Mouse (Mus musculus) liver, postnatal 0 days (tissue): ENCODE measurements at regions not wholly inside any gene's neighbourhood (a gene's known extent, or its start where the extent isn't known, plus 50 kb on each side); places are given as distances from the start of the nearest gene placed in this dataset.

Experiments
- ATAC-seq: fragments of 200-750 bp; cut with Nextera tagmentation; 2 replicates; pipeline ENCODE4 v1.8.0; 2017; ENCODE audit warnings: mild to moderate bottlenecking, moderate library complexity
- DNase-seq: peaks from one replicate; pipeline ENCODE4 v3.0.0-alpha.2; 2016
- H3K27ac ChIP-seq: fragments of 300-500 bp; sonication (generic); 2 replicates; pipeline ENCODE4 v1.5.1; 2014; ENCODE audit warnings: antibody characterized with exemption, moderate library complexity, mild to moderate bottlenecking, low read depth
- H3K27me3 ChIP-seq: fragments of 300-500 bp; sonication (generic); 2 replicates; pipeline ENCODE4 v1.6.1; 2014; ENCODE audit warnings: low read length, control low read depth, mixed read lengths; ENCODE audit not compliant: insufficient read depth
- H3K36me3 ChIP-seq: fragments of 300-500 bp; sonication (generic); replicated peaks from 2 replicates; pipeline ENCODE4 v1.6.1; 2014; ENCODE audit warnings: mild to moderate bottlenecking, control low read depth, low read length, moderate library complexity, mixed read lengths; ENCODE audit not compliant: insufficient read depth
- H3K4me1 ChIP-seq: fragments of 300-500 bp; sonication (generic); 2 replicates; pipeline ENCODE4 v1.6.1; 2014; ENCODE audit warnings: antibody characterized with exemption, mild to moderate bottlenecking, control low read depth; ENCODE audit not compliant: insufficient read depth
- H3K4me2 ChIP-seq: fragments of 300-500 bp; sonication (generic); 2 replicates; pipeline ENCODE4 v1.6.1; 2014; ENCODE audit warnings: low read depth, mild to moderate bottlenecking, low read length, moderate library complexity, mixed read lengths
- H3K4me3 ChIP-seq: fragments of 300-500 bp; sonication (generic); 2 replicates; pipeline ENCODE4 v1.5.1; 2014; ENCODE audit warnings: low read depth, low read length
- H3K9ac ChIP-seq: fragments of 300-500 bp; sonication (generic); replicated peaks from 2 replicates; pipeline ENCODE4 v1.6.1; 2014; ENCODE audit warnings: mild to moderate bottlenecking, moderate library complexity
- H3K9me3 ChIP-seq: fragments of 300-500 bp; sonication (generic); 2 replicates; pipeline ENCODE4 v1.6.1; 2016; ENCODE audit warnings: mild to moderate bottlenecking, control low read depth, low read length, mixed read lengths
- CTCF ChIP-seq: sonication (generic); IDR thresholded peaks from 2 replicates; pipeline ENCODE4 v1.5.1; 2016; ENCODE audit warnings: antibody characterized with exemption, low read depth
- EP300 ChIP-seq: IDR thresholded peaks from 2 replicates; pipeline ENCODE4 v1.6.1; 2016; ENCODE audit warnings: antibody characterized with exemption, low read depth, mild to moderate bottlenecking
- WGBS: fragments of 180-500 bp; shearing (Covaris S2); extraction: QIAGEN DNeasy Blood & Tissue Kit; methylation state at CpG from one replicate; pipeline ENCODE4 v1.1.7; 2014; ENCODE audit not compliant: insufficient replicate concordance; 5-methylcytosine and 5-hydroxymethylcytosine counted together

DNA sequence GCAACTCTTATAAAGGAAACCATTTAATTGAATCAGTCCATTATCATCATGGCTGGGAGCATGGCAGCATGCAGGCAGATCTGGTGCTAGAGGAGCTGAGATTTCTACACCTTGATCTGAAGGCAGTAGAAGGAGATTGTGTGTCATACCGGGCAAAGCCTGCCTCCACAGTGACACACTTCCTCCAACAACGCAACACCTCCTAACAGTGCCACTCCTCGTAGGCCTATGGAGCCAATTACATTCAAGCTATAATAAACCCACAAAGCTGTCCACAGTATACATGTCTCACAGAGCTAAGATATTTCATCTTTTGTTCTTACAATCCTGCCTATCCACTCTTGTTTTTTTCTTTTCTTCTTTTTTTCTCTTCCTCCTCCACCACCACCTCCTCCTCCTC lies 141.8 kb downstream of the Csl start:
- DNase-seq (no peak), ATAC-seq (no peak)
- Histone ChIP-seq H3K27ac (no peak overlapping the region), H3K4me2 (no peak overlapping the region), H3K4me3 (no peak overlapping the region), H3K36me3 (no peaks in the 10 kb centered on the region), H3K9ac (no peak overlapping the region), H3K9me3 (peaks cover 4% of the 10 kb centered on the region; the same call in 1 of the 2 replicates), H3K27me3 (no peaks in the 10 kb centered on the region), H3K4me1 (no peaks in the 10 kb centered on the region)
- TF ChIP-seq EP300 (no peak), CTCF (no peak)
- 62% methylated on average over 3 of the region's 3 CpGs for WGBS

DNA sequence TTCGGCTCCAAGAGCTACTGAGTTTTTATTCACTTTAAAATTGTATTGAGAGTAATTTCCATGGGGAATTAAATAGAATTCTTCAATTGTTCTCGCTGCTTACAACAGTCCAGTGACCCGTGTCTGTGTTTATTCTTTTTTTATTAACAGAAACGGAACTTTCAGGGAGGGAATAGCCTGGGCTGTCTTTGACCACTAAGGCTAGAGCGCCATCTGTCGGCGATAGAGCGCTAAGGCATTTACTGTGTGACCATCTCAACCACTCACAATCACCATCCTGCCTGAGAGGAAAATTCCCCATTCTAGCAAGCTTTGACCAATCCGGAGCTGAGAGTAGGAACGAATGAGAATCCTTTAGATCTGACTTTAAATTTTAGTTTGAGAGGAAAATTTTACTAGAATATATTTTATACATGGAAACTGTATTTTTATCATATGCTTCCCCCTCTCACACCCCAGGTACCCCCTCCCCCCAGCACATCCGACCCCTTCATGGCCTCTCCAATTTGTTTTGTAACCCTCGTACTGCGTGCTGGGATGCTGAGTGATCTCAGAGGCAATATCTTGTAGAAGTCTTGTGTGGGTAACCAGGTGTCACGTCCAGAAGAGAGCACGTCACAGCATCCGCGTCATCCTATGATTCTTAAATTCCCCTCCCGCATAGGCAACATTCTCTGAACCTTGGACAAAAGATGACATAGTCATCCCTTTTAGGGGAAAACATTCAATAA lies 139.9 kb downstream of the Csl start:
- H3K4me3 ChIP-seq, result no peak overlapping the region
- peak; percentile 73 for DNase-seq
- no peaks in the 10 kb centered on the region for H3K4me1 ChIP-seq
- H3K9ac ChIP-seq, result no peak overlapping the region
- no peaks in the 10 kb centered on the region for H3K9me3 ChIP-seq
- H3K27ac ChIP-seq, result no peak overlapping the region
- H3K36me3 ChIP-seq, result no peaks in the 10 kb centered on the region
- no peaks in the 10 kb centered on the region for H3K27me3 ChIP-seq
- TF ChIP-seq CTCF, result peak; percentile 84
- no peak for TF ChIP-seq EP300
- H3K4me2 ChIP-seq, result no peak overlapping the region
- peak; percentile 59; the same call in 1 of the 2 replicates for ATAC-seq
- whole genome bisulfite sequencing, result 47% methylated on average over 18 of the region's 18 CpGs

DNA sequence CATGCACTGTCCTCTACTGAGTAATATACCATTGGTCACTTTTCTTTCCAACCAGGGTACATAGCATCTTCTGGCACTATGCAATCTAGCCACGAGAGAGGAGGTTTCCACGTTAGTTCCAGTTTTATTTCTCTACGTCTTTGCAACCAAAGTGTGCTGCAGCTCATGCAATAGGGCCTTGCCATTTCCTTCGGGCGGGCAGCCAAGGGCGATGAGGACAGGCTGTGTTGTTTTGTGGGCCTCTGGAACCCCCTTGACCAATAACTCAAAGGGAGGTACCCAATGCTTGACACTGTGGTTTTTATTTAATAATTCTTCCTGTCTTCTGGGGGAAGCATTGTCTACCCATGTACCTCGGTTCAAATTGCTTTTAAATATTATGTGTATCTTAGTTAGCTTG lies 139.0 kb downstream of the Csl start:
- no peak for DNase-seq
- ATAC-seq, result no peak

DNA sequence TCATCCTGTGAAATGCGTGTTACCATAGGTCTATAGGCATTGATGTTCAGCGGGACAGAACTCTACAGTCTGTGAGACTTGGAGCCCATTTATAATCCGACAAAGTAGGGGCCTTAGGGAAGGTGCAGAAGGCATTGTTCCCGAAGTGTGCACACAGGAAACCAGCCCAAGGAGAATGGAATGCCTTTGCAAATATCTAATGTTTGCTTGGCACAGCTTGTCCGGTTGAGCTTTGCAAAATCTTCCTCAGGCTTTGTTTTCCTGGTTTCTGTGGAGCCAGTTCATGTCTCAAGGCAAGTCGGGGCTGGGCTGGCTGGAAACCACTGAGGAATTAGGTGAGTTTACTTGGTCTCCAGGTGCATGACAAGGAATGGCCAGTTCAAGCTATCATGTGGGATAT lies 132.1 kb downstream of the Csl start:
- H3K4me3 ChIP-seq, result no peak overlapping the region
- TF ChIP-seq CTCF (no peak), EP300 (no peak)
- H3K36me3 ChIP-seq, result no peaks in the 10 kb centered on the region
- DNase-seq (no peak), ATAC-seq (no peak)
- 44% methylated on average over 6 of the region's 6 CpGs for WGBS
- no peak overlapping the region for H3K27ac ChIP-seq
- no peaks in the 10 kb centered on the region for H3K27me3 ChIP-seq
- no peak overlapping the region for H3K9ac ChIP-seq
- H3K4me1 ChIP-seq, result no peaks in the 10 kb centered on the region
- no peak overlapping the region for H3K4me2 ChIP-seq
- H3K9me3 ChIP-seq, result no peaks in the 10 kb centered on the region

More for the DNA sequence above, 139.0 kb downstream of the Csl start:
- TF ChIP-seq CTCF (no peak), EP300 (no peak)
- Histone ChIP-seq H3K4me2 (no peak overlapping the region), H3K9me3 (no peaks in the 10 kb centered on the region), H3K27me3 (no peaks in the 10 kb centered on the region), H3K9ac (no peak overlapping the region), H3K4me1 (no peaks in the 10 kb centered on the region), H3K36me3 (no peaks in the 10 kb centered on the region), H3K4me3 (no peak overlapping the region), H3K27ac (no peak overlapping the region)
- 70% methylated on average over 7 of the region's 7 CpGs for WGBS

DNA sequence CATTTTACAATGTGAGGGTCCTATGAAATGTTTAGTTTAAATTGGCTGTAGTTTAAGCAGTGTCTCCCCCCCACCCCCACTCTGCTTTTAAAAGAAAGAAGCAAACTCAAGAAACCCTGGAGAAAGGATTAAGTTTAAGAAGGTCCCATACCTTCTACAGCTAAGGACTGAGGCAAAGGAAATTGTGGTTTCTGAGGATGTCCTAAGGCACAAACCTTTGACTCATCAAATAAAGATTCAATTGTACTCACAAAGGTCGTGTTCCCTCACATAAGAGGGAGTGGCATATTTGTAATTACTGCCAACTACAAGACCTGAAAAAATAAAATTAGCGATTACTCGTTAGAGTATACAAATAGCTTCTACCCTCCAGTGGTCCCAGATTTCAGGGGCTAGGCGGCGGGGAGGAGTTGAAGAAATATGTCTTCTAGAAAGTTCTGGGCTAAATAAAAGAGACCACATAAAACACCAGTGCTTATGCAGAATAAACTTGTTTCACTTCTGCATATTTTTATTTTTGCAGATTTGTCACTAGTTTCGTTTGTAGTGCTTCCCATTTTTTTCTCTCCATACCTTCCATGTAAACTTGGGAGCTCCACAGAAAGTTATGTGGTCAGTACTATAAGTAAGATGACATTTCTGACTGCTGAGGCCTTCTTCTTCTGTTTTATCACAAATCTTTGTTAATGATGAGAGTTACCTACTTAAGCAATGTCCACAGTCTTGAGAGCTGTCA lies 127.0 kb downstream of the Csl start:
- no peak for TF ChIP-seq EP300
- no peak for TF ChIP-seq CTCF
- H3K4me2 ChIP-seq, result no peak overlapping the region
- no peaks in the 10 kb centered on the region for H3K9me3 ChIP-seq
- H3K36me3 ChIP-seq, result no peaks in the 10 kb centered on the region
- H3K4me1 ChIP-seq, result no peaks in the 10 kb centered on the region
- no peak for ATAC-seq
- no peaks in the 10 kb centered on the region for H3K27me3 ChIP-seq
- WGBS, result 61% methylated on average over 6 of the region's 6 CpGs
- no peak overlapping the region for H3K4me3 ChIP-seq
- H3K27ac ChIP-seq, result no peak overlapping the region
- no peak overlapping the region for H3K9ac ChIP-seq
- no peak for DNase-seq

DNA sequence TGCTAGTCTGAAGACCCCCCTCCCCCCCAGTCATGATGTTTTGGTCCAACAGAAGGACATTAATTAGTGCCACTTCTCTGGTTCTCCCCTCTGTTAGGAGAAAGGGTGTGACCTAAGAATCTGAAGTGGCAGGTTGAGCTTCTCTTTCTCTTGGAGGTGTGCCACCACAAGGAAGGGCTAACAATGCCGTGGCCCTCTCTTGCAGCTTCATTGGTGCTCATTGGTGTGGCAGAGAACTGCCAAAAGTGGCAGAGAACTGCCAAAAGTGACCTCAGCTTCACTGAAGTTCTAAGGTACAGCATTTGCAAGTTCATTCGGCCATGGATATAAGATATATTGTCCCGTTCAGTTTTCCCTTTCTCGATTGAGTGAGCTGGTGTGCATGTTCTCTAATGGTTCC lies 123.7 kb downstream of the Csl start:
- no peak for TF ChIP-seq CTCF
- no peak for TF ChIP-seq EP300
- Histone ChIP-seq H3K9me3 (no peaks in the 10 kb centered on the region), H3K4me3 (no peak overlapping the region), H3K4me1 (no peaks in the 10 kb centered on the region), H3K4me2 (no peak overlapping the region), H3K27ac (no peak overlapping the region), H3K9ac (no peak overlapping the region), H3K36me3 (no peaks in the 10 kb centered on the region), H3K27me3 (no peaks in the 10 kb centered on the region)
- ATAC-seq (no peak), DNase-seq (no peak)
- 73% methylated on average over 4 of the region's 4 CpGs for WGBS
